Mouse (Mus musculus) myocyte (in vitro differentiated cells): ENCODE results near the gene Itga2b. TPM values are rescaled to one million over a fixed set of nuclear protein-coding genes. Genes with fewer than 3 reads are reported as not detected.
A peak's percentile ranks its signal among the peaks of the same experiment; 100 is the strongest.

ENCODE experiments used
- H3K27me3 ChIP-seq: one replicate; pipeline ENCODE4 v1.6.1; 2011; ENCODE audit not compliant: control insufficient read depth, insufficient read depth, insufficient read length
- H3K36me3 ChIP-seq: one replicate; pipeline ENCODE4 v1.6.1; 2011; ENCODE audit not compliant: control insufficient read depth, insufficient read depth
- H3K4me2 ChIP-seq: one replicate; pipeline ENCODE4 v1.6.1; 2011; ENCODE audit warnings: low read depth, control low read depth
- H3K4me3 ChIP-seq: one replicate; pipeline ENCODE4 v1.5.1; 2011; ENCODE audit warnings: mild to moderate bottlenecking, control low read depth, moderate library complexity
- H3K79me2 ChIP-seq: one replicate; pipeline ENCODE4 v1.6.1; 2011; ENCODE audit not compliant: control insufficient read depth, insufficient read depth
- H3ac ChIP-seq: one replicate; pipeline ENCODE4 v1.6.1; 2011; ENCODE audit not compliant: control insufficient read depth, insufficient read length
- CEBPB ChIP-seq: IDR thresholded peaks from 2 replicates; pipeline ENCODE4 v1.6.1; 2011; ENCODE audit warnings: mild to moderate bottlenecking, moderate library complexity; ENCODE audit not compliant: poor library complexity, insufficient read depth, severe bottlenecking
- E2F4 ChIP-seq: IDR thresholded peaks from one replicate; pipeline ENCODE4 v1.6.1; 2011; ENCODE audit warnings: mild to moderate bottlenecking, control low read depth, moderate library complexity; ENCODE audit not compliant: insufficient read depth
- MAX ChIP-seq: IDR thresholded peaks from one replicate; pipeline ENCODE4 v1.6.1; 2011; ENCODE audit warnings: low read depth, mild to moderate bottlenecking, control low read depth
- MYOD1 ChIP-seq, 3 experiments: IDR thresholded peaks; one replicate each; pipeline ENCODE4 v1.6.1; 2011; ENCODE audit warnings: control low read depth in 2 of 3, low read depth in 2 of 3, mild to moderate bottlenecking in 2 of 3, moderate library complexity in 1 of 3; ENCODE audit not compliant: insufficient read length in 2 of 3, control insufficient read depth in 1 of 3
- MYOG ChIP-seq, 3 experiments: IDR thresholded peaks; one replicate each; pipeline ENCODE4 v1.6.1; 2011; ENCODE audit warnings: control low read depth in 2 of 3, low read depth in 2 of 3, mild to moderate bottlenecking in 2 of 3; ENCODE audit not compliant: insufficient read length in 2 of 3, control insufficient read depth in 1 of 3, insufficient read depth in 1 of 3
- POLR2A ChIP-seq: IDR thresholded peaks from one replicate; pipeline ENCODE4 v1.6.1; 2011; ENCODE audit warnings: low read depth, mild to moderate bottlenecking, control low read depth, moderate library complexity; ENCODE audit not compliant: insufficient read length
- POLR2AphosphoS2 ChIP-seq: IDR thresholded peaks from one replicate; pipeline ENCODE4 v1.6.1; 2011; ENCODE audit warnings: low read depth, control low read depth; ENCODE audit not compliant: insufficient read length
- REST ChIP-seq: IDR thresholded peaks from one replicate; pipeline ENCODE4 v1.6.1; 2011; ENCODE audit warnings: mild to moderate bottlenecking, control low read depth, moderate library complexity; ENCODE audit not compliant: insufficient read depth, insufficient read length
- SRF ChIP-seq: IDR thresholded peaks from one replicate; pipeline ENCODE4 v1.6.1; 2011; ENCODE audit warnings: low read depth; ENCODE audit not compliant: control insufficient read depth, insufficient read length
- TCF12 ChIP-seq: IDR thresholded peaks from one replicate; pipeline ENCODE4 v1.6.1; 2011; ENCODE audit warnings: mild to moderate bottlenecking, control low read depth; ENCODE audit not compliant: poor library complexity, insufficient read depth, severe bottlenecking
- TCF3 ChIP-seq: IDR thresholded peaks from one replicate; pipeline ENCODE4 v1.6.1; 2011; ENCODE audit warnings: low read depth, control low read depth; ENCODE audit not compliant: insufficient read length
- USF1 ChIP-seq: IDR thresholded peaks from one replicate; pipeline ENCODE4 v1.6.1; 2011; ENCODE audit warnings: low read depth, mild to moderate bottlenecking, control low read depth, moderate library complexity
- polyA plus RNA-seq: library from polyadenylated mRNA; unstranded; fragments of >200 nt; fragmentation: generic; extraction: Trizol; gene quantifications from one replicate; pipeline ENCODE4 v1.2.1, GENCODE M21; 2012; ENCODE audit warnings: missing spikeins

Gene Itga2b
- polyA plus RNA-seq, 1 experiment: 7.2 TPM

- H3ac ChIP-seq: no peak overlapping the region
- H3K4me3 ChIP-seq: no peak overlapping the region
- no peak for TF ChIP-seq USF1
- no peak for TF ChIP-seq REST
- no peak for TF ChIP-seq CEBPB
- TF ChIP-seq POLR2AphosphoS2: no peak
- no peak for TF ChIP-seq MAX
- TF ChIP-seq MYOD1 (IDR thresholded peaks at IDR 0.05; ENCODE audit: control insufficient read depth in 1 of 3, insufficient read length in 2 of 3, low read depth in 2 of 3): no peak
- no peak for TF ChIP-seq POLR2A
- TF ChIP-seq TCF12: no peak
- no peak for TF ChIP-seq TCF3
- no peak for TF ChIP-seq SRF
- TF ChIP-seq MYOG (IDR thresholded peaks at IDR 0.05; ENCODE audit: control insufficient read depth in 1 of 3, insufficient read depth in 1 of 3, insufficient read length in 2 of 3, low read depth in 2 of 3): no peak
- no peak for TF ChIP-seq E2F4
- H3K79me2 ChIP-seq: peaks cover 21% of the 10 kb centered on the region
- no peaks in the 10 kb centered on the region for H3K27me3 ChIP-seq
- H3K4me2 ChIP-seq: no peak overlapping the region
- H3K36me3 ChIP-seq: no peaks in the 10 kb centered on the region
Observed at GRCm38 (mm10) chr11:102409795-102410330, 60.1 kb downstream of the Itga2b start.

GRCm38 (mm10) chr11:102408888-102409794, 60.8 kb downstream of the Itga2b start:
- peak overlapping the region; percentile 84 for H3K4me2 ChIP-seq
- no peaks in the 10 kb centered on the region for H3K36me3 ChIP-seq
- H3K27me3 ChIP-seq: no peaks in the 10 kb centered on the region
- H3ac ChIP-seq: no peak overlapping the region
- TF ChIP-seq MYOD1 (IDR thresholded peaks at IDR 0.05; ENCODE audit: control insufficient read depth in 1 of 3, insufficient read length in 2 of 3, low read depth in 2 of 3) (no peak), MYOG (IDR thresholded peaks at IDR 0.05; ENCODE audit: control insufficient read depth in 1 of 3, insufficient read depth in 1 of 3, insufficient read length in 2 of 3, low read depth in 2 of 3) (no peak), POLR2A (no peak), TCF3 (no peak), SRF (no peak), REST (no peak), USF1 (no peak)
- H3K79me2 ChIP-seq: peaks cover 21% of the 10 kb centered on the region
- H3K4me3 ChIP-seq: peak overlapping the region; percentile 83

- peaks cover 7% of the 10 kb centered on the region for H3K36me3 ChIP-seq
- peak overlapping the region; percentile 84 for H3K4me2 ChIP-seq
- H3K4me3 ChIP-seq: peak overlapping the region; percentile 83
- H3K27me3 ChIP-seq: no peaks in the 10 kb centered on the region
- peak; percentile 51 for TF ChIP-seq USF1
- no peak for TF ChIP-seq TCF3
- TF ChIP-seq SRF: no peak
- TF ChIP-seq POLR2A: peak; percentile 66
- TF ChIP-seq E2F4: peak; percentile 37
- TF ChIP-seq MYOG (IDR thresholded peaks at IDR 0.05; ENCODE audit: control insufficient read depth in 1 of 3, insufficient read depth in 1 of 3, insufficient read length in 2 of 3, low read depth in 2 of 3): peak in 1 of 3 experiments; percentile 2
- peak; percentile 58 for TF ChIP-seq POLR2AphosphoS2
- TF ChIP-seq TCF12: no peak
- no peak for TF ChIP-seq MYOD1 (IDR thresholded peaks at IDR 0.05; ENCODE audit: control insufficient read depth in 1 of 3, insufficient read length in 2 of 3, low read depth in 2 of 3)
- peak; percentile 61 for TF ChIP-seq MAX
- no peak for TF ChIP-seq REST
- TF ChIP-seq CEBPB: no peak
- H3ac ChIP-seq: peak overlapping the region; percentile 68
- peaks cover 21% of the 10 kb centered on the region for H3K79me2 ChIP-seq
Observed at GRCm38 (mm10) chr11:102408344-102408876, 61.5 kb downstream of the Itga2b start.

GRCm38 (mm10) chr11:102407834-102408215, 62.1 kb downstream of the Itga2b start, which contains the start of gene Slc25a39:
Slc25a39 (minus strand) TSS chr11:102407946.
- H3K36me3 ChIP-seq: peaks cover 12% of the 10 kb centered on the region
- no peaks in the 10 kb centered on the region for H3K27me3 ChIP-seq
- TF ChIP-seq TCF3 (no peak), CEBPB (peak; percentile 96), REST (no peak), SRF (no peak), MYOD1 (IDR thresholded peaks at IDR 0.05; ENCODE audit: control insufficient read depth in 1 of 3, insufficient read length in 2 of 3, low read depth in 2 of 3) (no peak), MYOG (IDR thresholded peaks at IDR 0.05; ENCODE audit: control insufficient read depth in 1 of 3, insufficient read depth in 1 of 3, insufficient read length in 2 of 3, low read depth in 2 of 3) (no peak), POLR2AphosphoS2 (no peak), POLR2A (no peak), USF1 (no peak), E2F4 (peak; percentile 36), MAX (peak; percentile 7), TCF12 (no peak)
- peak within 1 kb of the TSS; percentile 83 for H3K4me3 ChIP-seq
- peak within 1 kb of the TSS; percentile 68 for H3ac ChIP-seq
- H3K4me2 ChIP-seq: peak within 1 kb of the TSS; percentile 90
- H3K79me2 ChIP-seq: peaks cover 21% of the 10 kb centered on the region
